Comparison of ENCODE assay signal across 35 mouse cellular contexts in the genomic region with DNA sequence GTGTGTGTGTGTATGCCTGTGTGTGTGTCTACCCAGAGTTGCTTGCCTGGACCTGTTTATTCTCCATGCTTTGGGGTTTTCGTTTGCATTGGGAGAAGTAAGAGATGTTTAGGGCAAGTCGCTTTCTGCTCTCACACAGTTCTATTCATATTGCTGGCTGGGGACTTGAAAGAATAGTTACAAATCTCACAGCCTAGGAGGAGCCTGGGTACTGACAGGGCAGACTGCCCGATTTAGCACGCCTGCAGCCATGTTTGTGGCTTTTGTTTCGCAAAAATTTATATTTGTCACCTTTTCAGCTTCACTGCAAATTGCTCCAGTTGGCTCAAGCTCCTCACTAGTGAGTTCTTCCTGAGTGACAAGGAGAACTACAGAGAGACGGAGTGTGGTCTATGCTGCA. TPM values are rescaled to one million over a fixed set of nuclear protein-coding genes. Genes with fewer than 3 reads are reported as not detected.
DNase-seq lines count a peak whose midpoint lies in the region; ATAC-seq and TF ChIP-seq lines count a peak whose summit lies in the region.
"Had no signal": no experiment of that assay in that cellular context is flagged by ENCODE, and none has a peak within 500 bp of the region (broad histone marks: within the 10 kb centered on the region; RNA-seq: fewer than 3 reads in every experiment).

No protein-coding gene starts in this region.

- no peak overlapping the region for H3K4me3 ChIP-seq in forebrain, postnatal 0 days (ENCODE audit: low read depth, low read length)
- no peak overlapping the region for H3K4me3 ChIP-seq in forebrain, embryonic 15.5 days
- no peak overlapping the region for H3K4me3 ChIP-seq in midbrain, postnatal 0 days (ENCODE audit: low read depth, low read length)
- H3K4me3 ChIP-seq in midbrain, embryonic 13.5 days (replicated peaks), result no peak overlapping the region
- H3K4me3 ChIP-seq: embryonic facial prominence, embryonic 12.5 days; heart, embryonic 12.5 days; hindbrain, embryonic 15.5 days; limb, embryonic 12.5 days had no signal

- H3K9ac ChIP-seq in forebrain, postnatal 0 days, result no peak overlapping the region
- no peak overlapping the region for H3K9ac ChIP-seq in forebrain, embryonic 15.5 days (replicated peaks)
- no peak overlapping the region for H3K9ac ChIP-seq in midbrain, postnatal 0 days (replicated peaks; ENCODE audit: low read length, poor library complexity, severe bottlenecking)
- H3K9ac ChIP-seq in midbrain, embryonic 13.5 days (replicated peaks), result no peak overlapping the region
- H3K9ac ChIP-seq: embryonic facial prominence, embryonic 12.5 days; heart, embryonic 12.5 days; hindbrain, embryonic 15.5 days; limb, embryonic 12.5 days; liver, postnatal 0 days had no signal

- no peaks in the 10 kb centered on the region for H3K36me3 ChIP-seq in forebrain, postnatal 0 days (ENCODE audit: insufficient read depth)
- no peaks in the 10 kb centered on the region for H3K36me3 ChIP-seq in forebrain, embryonic 15.5 days
- no peaks in the 10 kb centered on the region for H3K36me3 ChIP-seq in midbrain, postnatal 0 days (ENCODE audit: insufficient read depth, low read length)
- H3K36me3 ChIP-seq in midbrain, embryonic 13.5 days, result no peaks in the 10 kb centered on the region
- H3K36me3 ChIP-seq: embryonic facial prominence, embryonic 12.5 days; heart, embryonic 12.5 days; hindbrain, embryonic 15.5 days; limb, embryonic 12.5 days had no signal

- DNase-seq in forebrain, postnatal 0 days, result no peak
- DNase-seq in midbrain, postnatal 0 days (ENCODE audit: low spot score), result peak; percentile 41
- peak; percentile 14 for DNase-seq in adipocyte (ENCODE audit: low spot score)
- peak; percentile 20 for DNase-seq in gonadal fat pad, adult 2 months (ENCODE audit: low read depth)
- no peak for DNase-seq in left cerebral cortex, adult 8-10 months (ENCODE audit: low spot score in 2 of 2)
- DNase-seq: adrenal gland, postnatal 10 days; cerebellum, adult 9-11 months; gastrocnemius, postnatal 14 days; heart, adult 18-20 months; heart, postnatal 10 days; liver, postnatal 0 days; thymus, adult 18-20 months; thymus, postnatal 36 days had no signal

- no peak overlapping the region for H3K4me2 ChIP-seq in forebrain, postnatal 0 days (ENCODE audit: low read depth)
- no peak overlapping the region for H3K4me2 ChIP-seq in forebrain, embryonic 15.5 days (replicated peaks)
- H3K4me2 ChIP-seq in midbrain, postnatal 0 days (ENCODE audit: low read depth, low read length, poor library complexity, severe bottlenecking), result no peak overlapping the region
- H3K4me2 ChIP-seq in midbrain, embryonic 13.5 days (replicated peaks), result no peak overlapping the region
- H3K4me2 ChIP-seq: embryonic facial prominence, embryonic 12.5 days; heart, embryonic 12.5 days; hindbrain, embryonic 15.5 days; limb, embryonic 12.5 days; liver, embryonic 11.5 days; midbrain, embryonic 11.5 days had no signal

- no peaks in the 10 kb centered on the region for H3K9me3 ChIP-seq in forebrain, postnatal 0 days (ENCODE audit: low read length)
- no peaks in the 10 kb centered on the region for H3K9me3 ChIP-seq in forebrain, embryonic 15.5 days
- no peaks in the 10 kb centered on the region for H3K9me3 ChIP-seq in midbrain, postnatal 0 days (ENCODE audit: low read length)
- no peaks in the 10 kb centered on the region for H3K9me3 ChIP-seq in midbrain, embryonic 13.5 days
- H3K9me3 ChIP-seq: embryonic facial prominence, embryonic 12.5 days; heart, embryonic 12.5 days; hindbrain, embryonic 15.5 days; limb, embryonic 12.5 days had no signal

- peak; percentile 27; the same call in 1 of the 2 replicates for ATAC-seq in forebrain, postnatal 0 days
- ATAC-seq in forebrain, embryonic 15.5 days (replicated peaks), result no peak
- ATAC-seq in midbrain, postnatal 0 days (ENCODE audit: low FRiP score), result no peak
- no peak for ATAC-seq in midbrain, embryonic 13.5 days
- ATAC-seq in megakaryocyte progenitor cell, adult 5-6 weeks (replicated peaks; ENCODE audit: poor library complexity), result no peak
- ATAC-seq: activated CD4-positive, CD25-positive, alpha-beta regulatory T cell, adult 4 months; forebrain, embryonic 16.5 days; intestine, embryonic 16.5 days; liver, postnatal 0 days; lung, postnatal 0 days had no signal

- TF ChIP-seq CTCF in forebrain, postnatal 0 days (IDR thresholded peaks at IDR 0.05; ENCODE audit: low read depth), result no peak
- TF ChIP-seq CTCF in midbrain, postnatal 0 days (IDR thresholded peaks at IDR 0.05), result no peak

- H3K27me3 ChIP-seq in forebrain, postnatal 0 days (ENCODE audit: insufficient read depth, low read length), result no peaks in the 10 kb centered on the region
- no peaks in the 10 kb centered on the region for H3K27me3 ChIP-seq in forebrain, embryonic 15.5 days
- H3K27me3 ChIP-seq in midbrain, postnatal 0 days (ENCODE audit: insufficient read depth, low read length), result no peaks in the 10 kb centered on the region
- H3K27me3 ChIP-seq in midbrain, embryonic 13.5 days, result no peaks in the 10 kb centered on the region
- H3K27me3 ChIP-seq: embryonic facial prominence, embryonic 12.5 days; heart, embryonic 12.5 days; hindbrain, embryonic 15.5 days; limb, embryonic 12.5 days had no signal

- 42% methylated on average over 6 of the region's 6 CpGs for WGBS in forebrain, postnatal 0 days
- WGBS in forebrain, embryonic 15.5 days, result 54% methylated on average over 6 of the region's 6 CpGs
- 61% methylated on average over 6 of the region's 6 CpGs for WGBS in midbrain, postnatal 0 days
- WGBS in midbrain, embryonic 13.5 days, result 74% methylated on average over 6 of the region's 6 CpGs

- no peaks in the 10 kb centered on the region; the same call in 1 of the 2 replicates for H3K4me1 ChIP-seq in forebrain, postnatal 0 days (ENCODE audit: insufficient read depth)
- no peaks in the 10 kb centered on the region for H3K4me1 ChIP-seq in forebrain, embryonic 15.5 days
- H3K4me1 ChIP-seq in midbrain, postnatal 0 days (ENCODE audit: insufficient read depth, low read length), result 0 out of 2 replicates have a peak, but pooled peaks cover 3% of the 10 kb centered on the region
- no peaks in the 10 kb centered on the region for H3K4me1 ChIP-seq in midbrain, embryonic 13.5 days (replicated peaks)
- H3K4me1 ChIP-seq: embryonic facial prominence, embryonic 12.5 days; heart, embryonic 12.5 days; limb, embryonic 12.5 days had no signal

- H3K27ac ChIP-seq in forebrain, postnatal 0 days (ENCODE audit: low read depth, low read length), result no peak overlapping the region
- H3K27ac ChIP-seq in forebrain, embryonic 15.5 days (replicated peaks), result no peak overlapping the region
- H3K27ac ChIP-seq in midbrain, postnatal 0 days (ENCODE audit: low read depth, low read length), result no peak overlapping the region
- H3K27ac ChIP-seq in midbrain, embryonic 13.5 days, result no peak overlapping the region
- H3K27ac ChIP-seq: embryonic facial prominence, embryonic 12.5 days; hindbrain, embryonic 15.5 days; limb, embryonic 12.5 days; macrophage had no signal

RNA-seq across cellular contexts. Expression of gene Tdgf1, which starts 14.4 kb away (rescaled TPM):
- not detected in 2 replicates for total RNA-seq in forebrain, postnatal 0 days (2014; rRNA removed)
- polyA plus RNA-seq in forebrain, postnatal 0 days (2015; fragmentation: Nextera tagmentation; extraction: Ambion mirVana), result 0.09 and 0.12 TPM in 2 replicates
- polyA plus RNA-seq in forebrain, embryonic 15.5 days (2015; fragmentation: Nextera tagmentation; extraction: Ambion mirVana), result not detected in 2 replicates
- not detected in 2 replicates for total RNA-seq in midbrain, postnatal 0 days (2014; rRNA removed)
- not detected in 2 replicates for polyA plus RNA-seq in midbrain, postnatal 0 days (2015; fragmentation: Nextera tagmentation; extraction: Ambion mirVana)
- polyA plus RNA-seq in midbrain, embryonic 13.5 days (2015; fragmentation: Nextera tagmentation; extraction: Ambion mirVana), result not detected in 2 replicates
- polyA plus RNA-seq in gonadal fat pad, adult 2 months (2012; rRNA removed), result 0.43 TPM in 1 of 2 replicates, not detected in the other
- total RNA-seq in left cerebral cortex, adult 8-10 months (2022), result under 1 TPM in 2 of 4 experiments, not detected in 2; 0.77 to 0.84 TPM
- total RNA-seq in megakaryocyte progenitor cell, adult 5-6 weeks (2015), result not detected in 2 replicates
- total RNA-seq in megakaryocyte progenitor cell, adult 5-6 weeks (2017), result not detected in 2 replicates
- total RNA-seq: adrenal gland, postnatal 10 days; gastrocnemius, postnatal 14 days; heart, adult 18-20 months; heart, postnatal 10 days; layer of hippocampus, postnatal 10 days; MEL had no signal
- polyA plus RNA-seq: C2C12; embryonic facial prominence, embryonic 12.5 days; forebrain, embryonic 16.5 days; heart, embryonic 12.5 days; intestine, embryonic 16.5 days; kidney, embryonic 16.5 days; large intestine, adult 2 months; limb, embryonic 12.5 days; liver, embryonic 11.5 days; liver, postnatal 0 days; macrophage; midbrain, embryonic 11.5 days; stomach, embryonic 16.5 days had no signal

RNA-seq across cellular contexts. Expression of gene Fam240a, which starts 14.9 kb away (rescaled TPM):
- total RNA-seq in forebrain, postnatal 0 days (2014; rRNA removed), result 0.54 TPM in 1 of 2 replicates, not detected in the other
- 0.58 TPM in 1 of 2 replicates, not detected in the other for polyA plus RNA-seq in forebrain, postnatal 0 days (2015; fragmentation: Nextera tagmentation; extraction: Ambion mirVana)
- polyA plus RNA-seq in forebrain, embryonic 15.5 days (2015; fragmentation: Nextera tagmentation; extraction: Ambion mirVana), result not detected in 2 replicates
- total RNA-seq in midbrain, postnatal 0 days (2014; rRNA removed), result not detected in 2 replicates
- not detected in 2 replicates for polyA plus RNA-seq in midbrain, postnatal 0 days (2015; fragmentation: Nextera tagmentation; extraction: Ambion mirVana)
- not detected in 2 replicates for polyA plus RNA-seq in midbrain, embryonic 13.5 days (2015; fragmentation: Nextera tagmentation; extraction: Ambion mirVana)
- not detected in 2 replicates for polyA plus RNA-seq in gonadal fat pad, adult 2 months (2012; rRNA removed)
- total RNA-seq in left cerebral cortex, adult 8-10 months (2022), result not detected
- not detected in 2 replicates for total RNA-seq in megakaryocyte progenitor cell, adult 5-6 weeks (2015)
- total RNA-seq in megakaryocyte progenitor cell, adult 5-6 weeks (2017), result not detected in 2 replicates
- total RNA-seq: adrenal gland, postnatal 10 days; heart, adult 18-20 months; heart, postnatal 10 days; layer of hippocampus, postnatal 10 days; left cerebral cortex, postnatal 10 days; MEL had no signal
- polyA plus RNA-seq: C2C12; embryonic facial prominence, embryonic 12.5 days; forebrain, embryonic 16.5 days; heart, embryonic 12.5 days; hindbrain, embryonic 15.5 days; intestine, embryonic 16.5 days; kidney, embryonic 16.5 days; large intestine, adult 2 months; limb, embryonic 12.5 days; liver, embryonic 11.5 days; liver, postnatal 0 days; lung, postnatal 0 days; macrophage; midbrain, embryonic 11.5 days; stomach, embryonic 16.5 days had no signal

RNA-seq across cellular contexts. Expression of gene Lrrc2, which starts 19.8 kb away (rescaled TPM):
- 0.14 and 0.23 TPM in 2 replicates for total RNA-seq in forebrain, postnatal 0 days (2014; rRNA removed)
- 0.42 and 0.96 TPM in 2 replicates for polyA plus RNA-seq in forebrain, postnatal 0 days (2015; fragmentation: Nextera tagmentation; extraction: Ambion mirVana)
- 0.13 and 0.36 TPM in 2 replicates for polyA plus RNA-seq in forebrain, embryonic 15.5 days (2015; fragmentation: Nextera tagmentation; extraction: Ambion mirVana)
- total RNA-seq in midbrain, postnatal 0 days (2014; rRNA removed), result 0.28 and 0.93 TPM in 2 replicates
- 1.1 TPM in 2 replicates for polyA plus RNA-seq in midbrain, postnatal 0 days (2015; fragmentation: Nextera tagmentation; extraction: Ambion mirVana)
- polyA plus RNA-seq in midbrain, embryonic 13.5 days (2015; fragmentation: Nextera tagmentation; extraction: Ambion mirVana), result 0.30 and 0.71 TPM in 2 replicates
- 0.05 TPM in 1 of 2 replicates, not detected in the other for polyA plus RNA-seq in gonadal fat pad, adult 2 months (2012; rRNA removed)
- total RNA-seq in left cerebral cortex, adult 8-10 months (2022), result 1 to 10 TPM in 3 of 4 experiments, under 1 TPM in 1; 0.70 to 2.1 (median 1.5) TPM
- 0.35 TPM in 1 of 2 replicates, not detected in the other for total RNA-seq in megakaryocyte progenitor cell, adult 5-6 weeks (2015)
- total RNA-seq in megakaryocyte progenitor cell, adult 5-6 weeks (2017), result not detected in 2 replicates
- total RNA-seq: MEL; neutrophil, adult 5-6 weeks had no signal
- polyA plus RNA-seq: macrophage had no signal

RNA-seq across cellular contexts. Expression of gene Tmie, which starts 51.7 kb away (rescaled TPM):
- 2.5 and 5.3 TPM in 2 replicates for total RNA-seq in forebrain, postnatal 0 days (2014; rRNA removed)
- polyA plus RNA-seq in forebrain, postnatal 0 days (2015; fragmentation: Nextera tagmentation; extraction: Ambion mirVana), result 2.3 and 4.0 TPM in 2 replicates
- 0.92 and 1.2 TPM in 2 replicates for polyA plus RNA-seq in forebrain, embryonic 15.5 days (2015; fragmentation: Nextera tagmentation; extraction: Ambion mirVana)
- total RNA-seq in midbrain, postnatal 0 days (2014; rRNA removed), result 3.7 and 7.6 TPM in 2 replicates
- 6.6 and 7.6 TPM in 2 replicates for polyA plus RNA-seq in midbrain, postnatal 0 days (2015; fragmentation: Nextera tagmentation; extraction: Ambion mirVana)
- 0.49 and 0.74 TPM in 2 replicates for polyA plus RNA-seq in midbrain, embryonic 13.5 days (2015; fragmentation: Nextera tagmentation; extraction: Ambion mirVana)
- 0.88 and 1.3 TPM in 2 replicates for polyA plus RNA-seq in gonadal fat pad, adult 2 months (2012; rRNA removed)
- total RNA-seq in left cerebral cortex, adult 8-10 months (2022), result 1 to 10 TPM; 3.1 to 6.1 (median 4.1) TPM
- not detected in 2 replicates for total RNA-seq in megakaryocyte progenitor cell, adult 5-6 weeks (2015)
- total RNA-seq in megakaryocyte progenitor cell, adult 5-6 weeks (2017), result not detected in 2 replicates
- total RNA-seq: MEL had no signal
- polyA plus RNA-seq: C2C12 had no signal

RNA-seq across cellular contexts. Expression of gene Als2cl, which starts 51.9 kb away (rescaled TPM):
- 3.8 and 4.6 TPM in 2 replicates for total RNA-seq in forebrain, postnatal 0 days (2014; rRNA removed)
- 0.49 and 1.6 TPM in 2 replicates for polyA plus RNA-seq in forebrain, postnatal 0 days (2015; fragmentation: Nextera tagmentation; extraction: Ambion mirVana)
- polyA plus RNA-seq in forebrain, embryonic 15.5 days (2015; fragmentation: Nextera tagmentation; extraction: Ambion mirVana), result 0.60 and 0.74 TPM in 2 replicates
- 5.8 and 9.0 TPM in 2 replicates for total RNA-seq in midbrain, postnatal 0 days (2014; rRNA removed)
- 1.2 and 1.6 TPM in 2 replicates for polyA plus RNA-seq in midbrain, postnatal 0 days (2015; fragmentation: Nextera tagmentation; extraction: Ambion mirVana)
- polyA plus RNA-seq in midbrain, embryonic 13.5 days (2015; fragmentation: Nextera tagmentation; extraction: Ambion mirVana), result 0.98 and 1.2 TPM in 2 replicates
- 17.7 and 24.0 TPM in 2 replicates for polyA plus RNA-seq in gonadal fat pad, adult 2 months (2012; rRNA removed)
- 10 to 100 TPM in 2 of 4 experiments, 1 to 10 TPM in 2; 8.4 to 13.0 (median 10.4) TPM for total RNA-seq in left cerebral cortex, adult 8-10 months (2022)
- total RNA-seq in megakaryocyte progenitor cell, adult 5-6 weeks (2015), result 0.07 and 0.44 TPM in 2 replicates
- total RNA-seq in megakaryocyte progenitor cell, adult 5-6 weeks (2017), result 0.08 and 0.20 TPM in 2 replicates
- total RNA-seq: MEL had no signal

Comparison
In these comparisons a context has a peak if more than half of its experiments do, and no peak if none do; other contexts are left out.
1. DNase-seq: peak in midbrain, postnatal 0 days (single experiment), adipocyte (single experiment) and gonadal fat pad, adult 2 months (single experiment); none in forebrain, postnatal 0 days (single experiment) and left cerebral cortex, adult 8-10 months (0 of 2).